Mouse (Mus musculus) hindbrain, embryonic 14.5 days (tissue): ENCODE measurements around the gene Socs1. TPM values are rescaled to one million over a fixed set of nuclear protein-coding genes. Genes with fewer than 3 reads are reported as not detected.
A peak's percentile ranks its signal among the peaks of the same experiment; 100 is the strongest.

Experiments
- ATAC-seq: fragments of 200-750 bp; cut with Nextera tagmentation; 2 replicates; pipeline ENCODE4 v1.8.0; 2017; ENCODE audit warnings: moderate number of reproducible peaks, mild to moderate bottlenecking, moderate TSS enrichment, moderate library complexity; ENCODE audit not compliant: low FRiP score
- DNase-seq: peaks from one replicate; pipeline ENCODE4 v3.0.0-alpha.2; 2015; ENCODE audit warnings: low spot score
- H3K27ac ChIP-seq: fragments of 300-500 bp; sonication (generic); 2 replicates; pipeline ENCODE4 v1.5.1; 2014; ENCODE audit warnings: mild to moderate bottlenecking, moderate library complexity
- H3K27me3 ChIP-seq: fragments of 300-500 bp; sonication (generic); 2 replicates; pipeline ENCODE4 v1.6.1; 2014; ENCODE audit warnings: mild to moderate bottlenecking, low read length, mixed read lengths; ENCODE audit not compliant: control insufficient read depth, insufficient read depth
- H3K36me3 ChIP-seq: fragments of 300-500 bp; sonication (generic); replicated peaks from 2 replicates; pipeline ENCODE4 v1.6.1; 2014; ENCODE audit not compliant: control insufficient read depth, insufficient read depth
- H3K4me1 ChIP-seq: fragments of 300-500 bp; sonication (generic); replicated peaks from 2 replicates; pipeline ENCODE4 v1.6.1; 2014; ENCODE audit warnings: antibody characterized with exemption, low read length, mixed read lengths; ENCODE audit not compliant: control insufficient read depth, insufficient read depth
- H3K4me2 ChIP-seq: fragments of 300-500 bp; sonication (generic); replicated peaks from 2 replicates; pipeline ENCODE4 v1.6.1; 2014; ENCODE audit warnings: mild to moderate bottlenecking, moderate library complexity
- H3K4me3 ChIP-seq: fragments of 300-500 bp; sonication (generic); replicated peaks from 2 replicates; pipeline ENCODE4 v1.5.1; 2014; ENCODE audit warnings: mild to moderate bottlenecking, low read length
- H3K9ac ChIP-seq: fragments of 300-500 bp; sonication (generic); 2 replicates; pipeline ENCODE4 v1.6.1; 2014
- H3K9me3 ChIP-seq: fragments of 300-500 bp; sonication (generic); 2 replicates; pipeline ENCODE4 v1.6.1; 2016; ENCODE audit warnings: low read length; ENCODE audit not compliant: control insufficient read depth
- WGBS: fragments of 180-500 bp; shearing (Covaris S2); extraction: QIAGEN DNeasy Blood & Tissue Kit; methylation state at CpG from one replicate; pipeline ENCODE4 v1.1.7; 2014; 5-methylcytosine and 5-hydroxymethylcytosine counted together
- polyA plus RNA-seq: library from polyadenylated mRNA; unstranded; fragments of >200 nt; fragmentation: Nextera tagmentation; extraction: Ambion mirVana; gene quantifications from 2 replicates; pipeline ENCODE4 v1.2.1, GENCODE M21; 2014

Gene Socs1
- polyA plus RNA-seq, 1 experiment from 2014 or later: 4.6 TPM

GRCm38 (mm10) chr16:10754521-10755296 lies 30.6 kb downstream of the Socs1 start:
- H3K27me3 ChIP-seq: no peaks in the 10 kb centered on the region
- H3K9me3 ChIP-seq: no peaks in the 10 kb centered on the region
- H3K4me3 ChIP-seq: no peak overlapping the region
- H3K4me1 ChIP-seq: no peaks in the 10 kb centered on the region
- 88% methylated on average over 3 of the region's 3 CpGs for WGBS
- H3K36me3 ChIP-seq: no peaks in the 10 kb centered on the region
- H3K9ac ChIP-seq: no peak overlapping the region
- no peak overlapping the region for H3K4me2 ChIP-seq
- DNase-seq (no peak), ATAC-seq (no peak)
- H3K27ac ChIP-seq: no peak overlapping the region

- WGBS: 62% methylated on average over 7 of the region's 7 CpGs
- no peak overlapping the region for H3K4me2 ChIP-seq
- ATAC-seq (peak; percentile 51; the same call in 1 of the 2 replicates), DNase-seq (peak; percentile 50)
- no peaks in the 10 kb centered on the region for H3K27me3 ChIP-seq
- no peak overlapping the region for H3K27ac ChIP-seq
- no peak overlapping the region for H3K4me3 ChIP-seq
- no peaks in the 10 kb centered on the region for H3K9me3 ChIP-seq
- 0 out of 2 replicates have a peak, but pooled peaks cover 4% of the 10 kb centered on the region for H3K4me1 ChIP-seq
- no peaks in the 10 kb centered on the region for H3K36me3 ChIP-seq
- H3K9ac ChIP-seq: no peak overlapping the region
Observed at GRCm38 (mm10) chr16:10749824-10750223, 35.5 kb downstream of the Socs1 start.

- no peak for ATAC-seq
- H3K4me1 ChIP-seq: 0 out of 2 replicates have a peak, but pooled peaks cover 4% of the 10 kb centered on the region
Observed at GRCm38 (mm10) chr16:10749226-10749625, 36.1 kb downstream of the Socs1 start.

GRCm38 (mm10) chr16:10741082-10741481 lies 44.3 kb downstream of the Socs1 start:
- Histone ChIP-seq H3K27ac (no peak overlapping the region), H3K4me2 (no peak overlapping the region), H3K27me3 (no peaks in the 10 kb centered on the region), H3K36me3 (no peaks in the 10 kb centered on the region), H3K4me1 (no peaks in the 10 kb centered on the region), H3K9ac (no peak overlapping the region), H3K4me3 (no peak overlapping the region), H3K9me3 (no peaks in the 10 kb centered on the region)
- ATAC-seq (no peak), DNase-seq (no peak)
- 96% methylated on average over 2 of the region's 2 CpGs for WGBS

More at GRCm38 (mm10) chr16:10749226-10749625, 36.1 kb downstream of the Socs1 start:
- WGBS: 79% methylated on average over 7 of the region's 7 CpGs
- Histone ChIP-seq H3K4me2 (no peak overlapping the region), H3K36me3 (no peaks in the 10 kb centered on the region), H3K9me3 (no peaks in the 10 kb centered on the region), H3K27ac (no peak overlapping the region), H3K27me3 (no peaks in the 10 kb centered on the region), H3K4me3 (no peak overlapping the region), H3K9ac (no peak overlapping the region)
- DNase-seq: no peak

GRCm38 (mm10) chr16:10739854-10740398 lies 45.4 kb downstream of the Socs1 start:
- DNase-seq (no peak), ATAC-seq (no peak)
- H3K4me3 ChIP-seq: no peak overlapping the region
- H3K4me2 ChIP-seq: no peak overlapping the region
- H3K9ac ChIP-seq: no peak overlapping the region
- H3K9me3 ChIP-seq: no peaks in the 10 kb centered on the region
- H3K36me3 ChIP-seq: no peaks in the 10 kb centered on the region
- no peaks in the 10 kb centered on the region for H3K4me1 ChIP-seq
- H3K27me3 ChIP-seq: no peaks in the 10 kb centered on the region
- H3K27ac ChIP-seq: no peak overlapping the region
- WGBS: 73% methylated on average over 9 of the region's 9 CpGs

- DNase-seq (no peak), ATAC-seq (no peak)
- no peak overlapping the region for H3K4me3 ChIP-seq
- no peaks in the 10 kb centered on the region for H3K9me3 ChIP-seq
- no peak overlapping the region for H3K4me2 ChIP-seq
- no peaks in the 10 kb centered on the region for H3K36me3 ChIP-seq
- H3K27ac ChIP-seq: no peak overlapping the region
- no peak overlapping the region for H3K9ac ChIP-seq
- WGBS: 86% methylated on average over 3 of the region's 3 CpGs
- no peaks in the 10 kb centered on the region for H3K27me3 ChIP-seq
- H3K4me1 ChIP-seq: no peaks in the 10 kb centered on the region
Observed at GRCm38 (mm10) chr16:10738866-10739265, 46.5 kb downstream of the Socs1 start.

- Histone ChIP-seq H3K9me3 (no peaks in the 10 kb centered on the region), H3K27ac (no peak overlapping the region; the same call in 1 of the 2 replicates), H3K4me2 (no peak overlapping the region), H3K4me3 (no peak overlapping the region), H3K36me3 (no peaks in the 10 kb centered on the region), H3K4me1 (no peaks in the 10 kb centered on the region), H3K27me3 (no peaks in the 10 kb centered on the region), H3K9ac (no peak overlapping the region)
- 60% methylated on average over 2 of the region's 2 CpGs for WGBS
- ATAC-seq: no peak
- DNase-seq: no peak
Observed at GRCm38 (mm10) chr16:10737571-10737970, 47.8 kb downstream of the Socs1 start.

- no peak for DNase-seq
- 72% methylated on average over 10 of the region's 10 CpGs for WGBS
- no peak for ATAC-seq
- H3K27me3 ChIP-seq: no peaks in the 10 kb centered on the region
- H3K9me3 ChIP-seq: no peaks in the 10 kb centered on the region
- no peak overlapping the region for H3K4me2 ChIP-seq
- no peak overlapping the region for H3K27ac ChIP-seq
- H3K9ac ChIP-seq: no peak overlapping the region
- H3K4me3 ChIP-seq: no peak overlapping the region
- H3K36me3 ChIP-seq: 0 out of 2 replicates have a peak, but pooled peaks cover 6% of the 10 kb centered on the region
- no peaks in the 10 kb centered on the region for H3K4me1 ChIP-seq
Observed at GRCm38 (mm10) chr16:10736364-10736763, 49.0 kb downstream of the Socs1 start.

- Histone ChIP-seq H3K27ac (no peak overlapping the region), H3K4me2 (no peak overlapping the region), H3K9ac (no peak overlapping the region), H3K9me3 (no peaks in the 10 kb centered on the region), H3K27me3 (no peaks in the 10 kb centered on the region), H3K4me3 (no peak overlapping the region), H3K36me3 (0 out of 2 replicates have a peak, but pooled peaks cover 6% of the 10 kb centered on the region), H3K4me1 (no peaks in the 10 kb centered on the region)
- DNase-seq: no peak
- WGBS: 79% methylated on average over 2 of the region's 2 CpGs
- no peak for ATAC-seq
Observed at GRCm38 (mm10) chr16:10735781-10736180, 49.6 kb downstream of the Socs1 start.
